Mouse (Mus musculus) CD4-positive, CD25-positive, alpha-beta regulatory T cell (primary cell): ENCODE measurements around the gene Jmjd1c. TPM values are rescaled to one million over a fixed set of nuclear protein-coding genes. Genes with fewer than 3 reads are reported as not detected.

Experiments used
- polyA plus RNA-seq: library from polyadenylated mRNA; unstranded; fragments of 100-300 nt; shearing (Covaris generic); gene quantifications from one replicate; pipeline ENCODE4 v1.2.1, GENCODE M21; 2017

Jmjd1c gene
- polyA plus RNA-seq, result 69.1 TPM

GRCm38 (mm10) chr10:67095798-67096620 lies at the start of gene Jmjd1c:
TSS of gene Jmjd1c (plus strand) at chr10:67096125.

GRCm38 (mm10) chr10:67096621-67097436 lies 904 bp downstream of the Jmjd1c start, which contains the start of gene Reep3:
TSS of gene Reep3 (minus strand) at chr10:67096945.

GRCm38 (mm10) chr10:67285176-67285814 lies 189.4 kb downstream of the Jmjd1c start, which contains the start of gene Nrbf2:
TSS of gene Nrbf2 (minus strand) at chr10:67285305.

Other genes starting within 250 kb of the Jmjd1c start
- 27.7 TPM for gene Reep3, start 820 bp downstream of the Jmjd1c start, polyA plus RNA-seq
- 58.4 TPM for gene Nrbf2, start 189.2 kb downstream of the Jmjd1c start, polyA plus RNA-seq